Mouse (Mus musculus): Measurements from ENCODE around the gene 9130023H24Rik. TPM values are rescaled to one million over a fixed set of nuclear protein-coding genes. Genes with fewer than 3 reads are reported as not detected.

The 9130023H24Rik gene
- total RNA-seq (2021) (1 to 10 TPM; 5.1 to 8.7 TPM), polyA plus RNA-seq (2012; rRNA removed) (1.4 TPM in 2 replicates)
- long read RNA-seq, partial matches to known transcripts, result 0 of 3 reads
- long read RNA-seq, other reads (novel, unspliced or antisense), result 0 of 3 reads

DNA sequence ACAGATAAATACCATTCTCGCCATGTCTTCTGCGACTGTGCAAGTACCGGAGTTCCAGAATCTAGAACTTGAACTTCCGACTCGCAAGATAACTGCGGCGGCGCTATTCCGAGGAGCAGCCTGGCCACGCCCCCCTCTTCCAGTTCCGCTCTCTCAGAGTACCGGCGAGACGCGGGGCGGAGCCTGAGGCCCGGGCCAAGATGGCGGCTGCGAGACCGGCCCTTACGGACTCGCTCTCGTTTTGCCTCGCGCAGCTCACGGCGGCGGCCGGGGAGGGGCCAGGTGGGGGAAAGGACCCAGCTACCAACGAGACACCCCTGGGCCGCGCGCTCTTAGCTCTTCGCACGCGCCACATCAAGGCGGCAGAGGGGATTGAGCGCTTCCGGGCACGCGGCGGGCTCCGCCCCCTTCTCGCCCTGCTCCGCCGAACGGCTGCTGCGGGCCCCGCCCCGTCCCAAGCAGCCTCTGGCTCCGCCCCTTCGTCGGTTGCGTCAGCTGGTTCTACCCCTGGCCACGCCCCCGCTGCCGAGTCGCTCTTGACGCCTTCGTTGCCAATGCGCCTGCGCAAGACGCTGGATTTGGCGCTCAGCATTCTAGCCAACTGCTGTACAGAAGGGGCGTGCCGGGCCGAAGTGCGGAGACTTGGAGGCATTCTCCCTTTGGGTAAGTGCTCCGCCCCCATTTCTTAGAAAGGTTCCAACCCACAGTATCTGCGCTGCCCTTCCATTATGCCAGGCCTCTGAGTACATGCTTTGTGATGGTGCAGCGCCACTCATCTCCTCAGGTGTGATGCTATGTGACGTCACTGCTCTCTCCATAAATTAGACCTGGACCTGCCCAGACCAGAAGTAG is at the start of gene 9130023H24Rik:
TSS of gene 9130023H24Rik (minus strand) at position 105 of the 852 bp plus-strand sequence.
- peak; percentile 100 for DNase-seq

DNA sequence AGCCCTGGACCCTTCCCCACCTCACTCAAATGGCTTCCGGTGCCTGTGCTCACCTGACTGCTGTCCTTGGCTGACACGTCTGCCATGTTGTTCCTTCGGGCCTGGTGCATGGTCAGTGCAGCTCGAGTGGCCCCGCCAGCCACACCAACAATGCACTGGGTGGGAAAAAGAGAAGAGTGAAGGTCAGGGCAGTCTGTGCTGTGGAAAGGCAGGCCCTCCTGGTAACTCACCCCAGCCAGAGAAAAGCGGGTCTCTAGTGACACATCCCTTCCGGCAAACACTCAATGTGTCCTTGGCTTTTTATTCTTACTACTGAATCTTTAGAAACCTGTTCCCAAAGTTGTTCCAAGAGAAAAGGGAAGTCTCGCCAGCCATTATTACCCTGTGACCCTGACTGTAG is 47.2 kb upstream of the 9130023H24Rik start:
- DNase-seq, result no peak

DNA sequence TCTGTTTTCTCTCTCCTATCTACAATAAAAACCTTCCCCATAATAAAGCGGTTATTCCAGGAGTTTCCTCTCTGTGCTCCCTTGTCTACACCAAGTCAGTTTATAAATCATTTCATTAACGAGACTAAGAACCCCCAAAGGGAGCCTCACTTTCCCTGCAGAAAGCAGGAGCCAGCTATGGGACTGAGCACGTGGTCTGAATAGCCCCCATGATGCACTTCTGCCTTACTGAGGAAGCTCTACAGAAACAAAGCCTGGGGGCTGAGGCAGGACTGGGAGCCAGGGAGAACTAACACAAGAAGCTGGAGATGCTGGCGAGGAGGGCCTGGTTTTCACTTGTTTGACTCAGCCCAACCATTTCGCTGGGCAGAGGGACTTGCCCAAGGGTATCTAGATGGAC is 46.2 kb upstream of the 9130023H24Rik start:
- DNase-seq, result no peak

DNA sequence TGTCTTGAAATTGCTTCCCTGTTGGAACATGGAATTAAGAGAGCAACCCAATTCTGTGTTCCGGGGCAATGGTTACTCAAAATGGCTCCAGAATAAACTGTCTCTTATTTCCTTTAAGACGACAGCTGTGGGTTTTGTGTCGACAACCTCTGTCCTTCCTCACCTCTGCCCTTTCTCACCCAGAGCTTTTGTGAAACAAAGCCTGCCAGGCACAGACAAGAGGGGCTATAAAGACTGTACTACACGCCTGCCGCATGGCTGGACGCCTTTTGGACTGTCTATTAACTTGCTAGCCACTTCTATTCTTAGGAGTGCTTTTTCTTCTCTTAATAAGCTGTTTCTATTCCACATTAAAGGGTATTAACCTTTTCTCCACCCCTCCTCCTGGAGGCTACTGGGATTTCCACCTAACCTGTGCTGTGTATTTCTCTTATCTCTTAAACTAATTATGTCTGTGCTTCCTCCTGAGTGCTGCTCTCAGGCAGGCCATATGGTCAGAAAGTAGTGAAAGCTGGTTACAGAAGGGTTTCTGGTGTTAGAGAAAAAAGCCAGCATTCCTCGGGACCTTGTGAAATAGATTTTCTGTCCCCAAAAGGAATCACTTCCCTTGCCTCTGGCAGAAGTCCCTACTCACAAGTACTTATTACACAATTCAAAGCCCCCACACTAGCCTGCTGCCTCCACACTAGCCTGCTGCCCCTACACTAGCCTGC is 44.9 kb upstream of the 9130023H24Rik start:
- DNase-seq, result no peak

DNA sequence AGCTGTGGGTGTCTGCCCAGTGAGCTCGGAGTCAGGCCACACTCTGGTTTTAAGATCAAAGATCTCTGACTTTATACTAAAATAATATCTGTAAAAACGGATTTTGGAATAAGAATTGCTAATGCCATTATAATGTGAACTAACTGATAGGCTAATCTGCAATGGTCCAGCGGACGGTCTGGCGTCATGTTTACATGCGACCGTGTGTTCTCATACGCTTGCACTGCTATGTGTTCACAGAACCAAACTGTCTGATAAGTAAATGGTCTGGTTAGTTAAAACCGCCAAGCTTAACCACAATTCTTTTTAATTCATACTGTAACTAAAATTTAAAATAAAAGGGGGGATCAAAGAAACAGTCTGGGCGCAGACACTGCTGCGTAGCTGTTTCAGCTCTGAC is 43.9 kb upstream of the 9130023H24Rik start:
- DNase-seq, result no peak

DNA sequence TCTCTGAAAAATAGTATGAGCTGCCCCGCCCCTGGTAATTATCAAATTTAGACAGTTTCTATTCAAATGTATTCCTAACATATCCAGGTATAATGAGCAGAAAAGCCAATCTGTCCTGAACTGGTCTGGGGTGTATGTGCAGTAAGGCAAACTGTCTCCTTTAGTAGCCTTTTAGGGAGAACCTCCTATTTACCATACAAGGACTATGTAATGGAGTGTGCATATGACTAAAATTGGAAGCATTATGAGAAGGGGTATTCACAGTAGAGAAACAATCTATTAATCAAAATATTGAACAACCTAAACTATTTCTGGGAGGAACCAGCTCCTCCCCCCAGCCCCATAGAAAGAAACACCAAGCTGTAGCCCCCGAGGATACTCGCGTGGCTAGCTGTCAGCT is 41.9 kb upstream of the 9130023H24Rik start:
- no peak for DNase-seq

DNA sequence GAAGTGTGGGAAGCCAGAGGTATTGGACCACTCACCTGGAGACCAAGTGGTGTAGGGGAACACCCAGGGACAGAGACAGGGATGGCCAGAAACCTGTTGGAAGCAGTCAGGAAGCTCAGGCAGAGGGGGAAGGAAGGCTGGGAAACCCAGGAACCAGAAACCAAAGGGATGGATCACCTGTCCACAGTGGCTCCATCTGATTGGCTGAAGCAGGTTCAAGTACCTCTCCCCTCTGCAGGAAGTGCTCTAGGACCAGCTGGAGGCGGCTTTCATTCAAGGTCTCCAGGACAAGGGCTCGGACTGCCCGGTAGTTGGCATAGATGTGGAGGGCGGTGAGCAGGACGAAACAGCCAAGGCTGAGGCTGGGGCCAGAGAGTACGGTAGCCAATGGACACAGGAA is 38.2 kb upstream of the 9130023H24Rik start:
- peak; percentile 33 for DNase-seq

DNA sequence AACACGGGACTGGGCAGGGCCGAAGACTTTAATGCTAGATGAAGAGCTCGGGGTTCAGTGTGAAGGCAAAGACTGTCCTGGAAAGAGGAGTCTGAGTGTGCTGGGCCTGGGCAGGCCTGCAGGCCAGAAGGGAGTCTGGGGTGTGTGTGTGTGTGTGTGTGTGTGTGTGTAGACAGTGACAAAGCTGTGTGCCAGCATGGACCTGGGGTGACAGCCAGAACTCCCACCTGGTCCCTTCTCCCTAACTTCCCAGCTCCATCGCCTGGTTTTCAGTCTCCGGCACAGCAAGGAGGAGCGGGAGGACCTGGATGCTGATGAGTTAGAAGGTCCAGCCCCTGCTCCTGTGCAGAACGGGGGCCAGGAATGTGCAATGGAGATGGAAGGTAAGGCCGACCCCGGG is 33.7 kb upstream of the 9130023H24Rik start:
- DNase-seq, result no peak

DNA sequence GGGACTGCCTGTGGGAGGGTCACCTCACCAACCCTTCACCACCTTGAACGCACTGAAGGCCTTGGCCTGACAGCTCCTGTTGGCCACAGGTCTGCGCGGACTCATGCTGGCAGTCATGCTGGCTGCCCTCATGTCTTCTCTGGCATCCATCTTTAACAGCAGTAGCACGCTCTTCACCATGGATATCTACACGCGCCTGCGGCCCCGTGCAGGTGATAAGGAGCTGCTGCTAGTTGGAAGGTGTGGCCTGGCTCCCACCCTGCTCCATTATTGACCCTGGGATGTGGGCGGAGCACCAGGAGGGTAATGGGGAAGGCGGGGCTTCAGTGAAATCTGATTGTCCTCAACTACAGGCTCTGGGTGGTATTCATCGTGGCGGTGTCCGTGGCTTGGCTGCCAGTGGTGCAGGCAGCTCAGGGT is 32.6 kb upstream of the 9130023H24Rik start:
- DNase-seq, result no peak

DNA sequence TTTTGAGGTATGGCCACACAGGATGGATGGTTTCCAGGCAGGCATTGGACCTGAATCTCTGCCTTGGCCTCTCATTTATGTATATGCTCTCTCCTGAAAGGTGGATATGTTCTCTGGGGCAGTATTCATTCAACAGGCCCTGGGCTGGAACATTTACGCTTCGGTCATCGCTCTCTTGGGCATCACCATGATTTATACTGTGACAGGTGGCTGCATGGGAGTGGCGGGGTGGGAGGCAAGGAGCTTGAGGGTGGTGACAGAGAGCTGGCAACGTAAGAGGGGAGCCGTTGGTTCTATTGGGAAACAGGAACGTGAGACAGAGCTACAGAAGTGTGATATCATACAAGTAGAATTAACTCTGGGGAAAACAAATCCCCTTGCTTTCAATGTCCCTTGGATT is 30.0 kb upstream of the 9130023H24Rik start:
- no peak for DNase-seq

DNA sequence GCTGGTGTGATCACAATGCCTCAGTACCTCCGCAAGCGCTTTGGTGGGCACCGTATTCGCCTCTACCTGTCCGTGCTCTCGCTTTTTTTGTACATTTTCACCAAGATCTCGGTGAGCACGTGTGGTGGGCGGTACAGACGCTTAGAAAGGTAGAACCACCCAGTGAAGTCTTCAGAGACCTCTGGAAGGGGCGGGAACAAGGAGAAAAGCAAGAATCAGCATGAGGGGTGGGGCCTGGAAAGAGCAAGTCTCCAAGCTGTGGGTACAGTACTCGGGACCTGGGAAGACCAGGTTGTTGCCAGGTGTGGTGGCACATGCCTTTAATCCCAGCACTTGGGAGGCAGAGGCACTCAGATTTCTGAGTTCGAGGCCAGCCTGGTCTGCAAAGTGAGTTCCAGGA is 29.6 kb upstream of the 9130023H24Rik start:
- DNase-seq, result no peak

DNA sequence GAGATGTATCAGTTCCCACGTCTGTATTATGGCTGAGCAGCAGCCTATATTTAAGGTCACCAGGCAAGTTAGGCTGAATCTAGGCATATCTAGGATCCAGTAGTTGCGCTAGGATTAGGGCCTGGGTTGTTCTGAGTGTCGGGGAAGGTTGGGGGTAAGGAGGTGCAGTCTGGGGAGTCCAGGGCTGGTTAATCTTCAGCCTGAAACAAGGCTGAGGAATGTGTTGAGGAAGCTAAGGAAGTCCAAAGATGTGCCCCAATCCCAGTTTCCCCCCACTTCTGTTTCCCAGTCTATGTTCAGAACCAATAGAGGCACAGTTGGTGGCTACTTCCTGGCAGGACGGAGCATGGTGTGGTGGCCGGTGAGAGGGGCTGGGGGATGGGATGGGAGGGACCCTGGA is 28.2 kb upstream of the 9130023H24Rik start:
- DNase-seq, result no peak

DNA sequence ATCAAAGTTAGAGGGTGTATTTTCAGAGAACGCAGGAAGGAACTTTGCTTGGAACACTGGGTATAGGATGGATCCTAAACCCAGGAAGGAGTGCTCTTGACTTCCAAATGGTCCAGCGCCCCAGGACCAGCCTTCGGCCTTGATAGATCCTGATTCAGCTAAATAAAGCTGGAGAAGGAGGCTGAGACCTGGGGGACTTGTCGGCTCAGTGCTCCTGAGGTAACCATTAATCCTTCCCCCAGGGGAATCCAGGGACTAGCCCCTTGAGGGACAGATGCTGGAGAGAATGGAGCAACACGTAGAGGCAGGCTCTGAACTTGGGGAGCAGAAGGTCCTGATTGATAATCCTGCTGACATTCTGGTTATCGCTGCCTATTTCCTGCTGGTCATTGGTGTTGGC is 27.6 kb upstream of the 9130023H24Rik start, which contains the start of gene Slc5a2:
TSS of gene Slc5a2 (plus strand) at position 247 of the 400 bp plus-strand sequence.
- DNase-seq, result no peak

DNA sequence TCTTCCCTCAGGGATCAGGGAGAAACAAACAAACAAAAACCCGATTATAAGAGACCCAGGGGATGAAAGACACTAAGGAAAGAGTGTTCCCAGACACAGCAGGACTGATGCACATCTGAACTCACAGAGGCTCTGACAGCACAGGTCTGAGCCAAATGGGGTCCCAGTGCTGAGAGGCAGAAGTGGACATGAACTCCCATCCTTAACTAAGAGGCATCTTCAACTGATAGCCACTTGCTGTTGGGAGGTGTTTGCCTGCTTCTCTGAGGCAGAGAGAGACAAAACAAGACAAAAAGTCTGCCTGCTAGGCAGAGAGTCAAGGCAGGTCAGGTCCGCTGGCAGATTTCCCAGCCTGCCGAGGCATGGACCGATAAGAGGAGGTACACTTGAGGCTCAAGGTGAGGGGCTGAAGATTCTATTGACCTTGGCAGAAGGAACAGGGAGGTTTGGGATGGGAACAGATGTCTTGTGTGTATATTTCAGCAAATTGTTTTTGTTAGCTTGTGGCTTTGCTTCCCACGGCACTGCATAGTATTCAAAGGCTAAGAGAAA is 19.0 kb upstream of the 9130023H24Rik start:
- DNase-seq, result peak; percentile 41

DNA sequence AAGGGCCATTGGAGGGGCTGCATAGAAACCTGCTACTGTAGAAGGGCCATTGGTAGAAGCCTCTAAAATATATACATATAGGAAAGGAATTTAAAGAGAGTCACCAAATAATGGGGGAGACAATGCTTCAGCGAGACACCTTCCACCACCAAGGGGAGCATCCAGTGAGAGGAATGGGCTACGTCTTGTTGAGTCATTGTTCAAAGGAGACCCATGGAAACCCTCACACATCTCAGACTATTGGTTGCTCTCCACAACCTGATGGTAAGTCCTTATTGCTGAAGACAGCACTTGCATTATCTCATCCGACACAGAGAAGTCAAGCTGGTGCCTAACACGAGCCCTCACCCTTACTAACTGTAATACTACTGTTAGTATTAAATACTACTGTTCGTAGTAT is 17.9 kb upstream of the 9130023H24Rik start:
- DNase-seq, result no peak

DNA sequence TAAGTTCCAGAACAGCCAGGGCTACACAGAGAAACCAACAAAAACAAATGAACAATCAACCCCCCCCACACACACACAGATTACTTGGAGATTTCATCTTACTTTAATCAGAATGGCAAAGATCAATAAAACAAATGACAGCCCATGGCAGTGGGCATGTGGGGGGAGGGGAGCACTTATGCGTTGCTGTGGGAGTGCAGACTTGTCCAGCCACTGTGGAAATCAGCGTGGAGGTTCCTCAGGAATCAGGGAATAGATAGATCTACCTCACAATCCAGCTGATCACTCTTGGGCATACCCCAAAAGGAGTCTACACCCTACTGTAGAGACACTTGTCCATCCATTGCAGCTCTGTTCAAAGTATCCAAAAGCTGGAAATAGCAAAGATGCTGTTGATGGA is 17.1 kb upstream of the 9130023H24Rik start:
- no peak for DNase-seq

DNA sequence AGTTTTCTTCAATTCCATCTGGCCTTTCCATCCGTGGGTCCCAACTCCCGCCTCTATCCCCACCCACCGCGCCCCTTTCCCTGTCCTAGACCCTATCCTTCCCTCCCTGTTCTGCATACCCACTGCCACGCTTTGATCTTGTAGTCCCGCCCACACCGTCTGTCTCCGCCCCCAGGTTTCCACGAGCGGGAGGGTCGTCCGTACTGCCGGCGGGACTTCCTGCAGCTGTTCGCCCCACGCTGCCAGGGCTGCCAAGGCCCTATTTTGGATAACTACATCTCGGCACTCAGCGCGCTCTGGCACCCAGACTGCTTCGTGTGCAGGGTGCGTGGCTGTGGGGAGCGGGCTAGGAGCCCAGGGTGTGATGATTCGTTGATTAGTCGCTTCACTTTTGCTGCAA is 14.8 kb upstream of the 9130023H24Rik start:
- DNase-seq, result no peak

DNA sequence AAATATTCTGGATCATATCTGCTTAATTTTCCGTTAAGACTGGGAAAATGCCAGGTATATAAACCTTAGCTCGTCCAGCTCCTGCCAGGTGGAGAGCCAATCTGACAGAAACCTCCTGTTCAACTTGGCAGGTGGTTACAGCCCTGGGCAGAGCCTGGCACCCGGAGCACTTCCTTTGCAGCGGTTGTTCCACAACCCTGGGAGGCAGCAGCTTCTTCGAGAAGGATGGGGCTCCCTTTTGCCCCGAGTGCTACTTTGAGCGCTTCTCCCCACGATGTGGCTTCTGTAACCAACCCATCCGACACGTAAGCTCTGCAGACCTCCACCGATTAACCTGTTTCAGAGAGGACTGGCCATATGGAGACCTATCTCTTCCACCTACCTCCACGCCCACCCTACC is 14.1 kb upstream of the 9130023H24Rik start:
- DNase-seq, result no peak

DNA sequence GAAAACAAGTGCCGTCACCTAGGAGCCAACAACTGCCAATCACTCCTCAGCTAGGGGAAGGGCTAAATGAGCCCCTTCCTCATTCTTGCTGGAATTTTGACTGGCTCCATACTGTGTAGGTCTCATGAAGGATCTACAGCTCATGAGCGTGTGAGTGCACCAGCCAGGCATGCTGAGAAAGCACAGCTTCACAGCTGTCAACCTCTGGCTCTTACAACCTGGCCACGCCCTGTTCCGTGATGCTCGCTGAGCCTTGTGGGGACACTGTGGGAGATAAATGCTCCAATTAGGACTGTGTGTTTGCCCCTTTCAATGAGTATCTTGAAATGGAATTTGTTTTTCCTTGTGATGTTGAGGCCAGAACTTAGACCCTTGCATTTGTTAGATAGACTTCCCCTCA is 12.2 kb upstream of the 9130023H24Rik start:
- DNase-seq, result no peak

DNA sequence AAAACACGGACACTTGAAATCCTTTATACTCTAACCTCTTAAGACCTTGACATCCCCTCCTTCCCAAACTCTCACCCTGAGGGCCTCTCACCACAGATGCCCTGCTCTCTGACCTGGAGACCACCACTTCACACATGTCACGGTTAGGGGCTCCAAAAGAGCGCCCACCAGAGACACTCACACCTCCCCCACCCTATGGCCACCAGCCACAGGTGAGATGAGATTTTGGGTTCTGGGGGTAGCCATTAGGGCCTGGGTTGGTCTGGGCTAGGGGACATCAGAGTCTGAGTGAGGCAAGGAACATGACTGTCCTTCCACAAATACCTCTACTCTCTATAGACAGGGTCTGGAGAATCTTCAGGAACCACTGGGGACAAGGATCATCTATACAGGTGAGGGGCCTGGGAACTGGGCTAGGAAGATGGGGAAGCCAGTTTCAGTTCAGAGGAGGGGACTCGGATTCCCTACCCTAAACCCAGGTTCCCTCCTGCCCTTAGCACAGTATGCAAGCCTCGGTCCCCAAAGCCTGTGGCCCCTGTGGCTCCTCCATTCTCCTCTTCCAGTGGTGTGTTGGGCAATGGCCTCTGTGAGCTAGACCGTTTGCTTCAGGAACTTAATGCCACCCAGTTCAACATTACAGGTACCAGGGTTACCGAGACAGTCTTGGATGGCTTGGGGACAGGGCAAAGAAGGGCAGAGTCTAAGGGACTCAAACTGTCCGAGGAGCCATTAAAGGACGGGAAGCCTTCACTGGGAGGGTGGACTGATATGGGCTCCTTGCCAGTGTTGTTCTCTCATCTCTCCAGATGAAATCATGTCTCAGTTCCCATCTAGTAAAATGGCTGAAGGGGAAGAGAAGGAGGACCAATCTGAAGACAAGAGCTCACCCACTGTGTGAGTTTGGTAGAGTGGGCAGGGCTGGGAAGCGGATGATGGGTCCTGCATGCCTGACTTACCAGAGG is 10.5 kb upstream of the 9130023H24Rik start:
- no peak for DNase-seq

DNA sequence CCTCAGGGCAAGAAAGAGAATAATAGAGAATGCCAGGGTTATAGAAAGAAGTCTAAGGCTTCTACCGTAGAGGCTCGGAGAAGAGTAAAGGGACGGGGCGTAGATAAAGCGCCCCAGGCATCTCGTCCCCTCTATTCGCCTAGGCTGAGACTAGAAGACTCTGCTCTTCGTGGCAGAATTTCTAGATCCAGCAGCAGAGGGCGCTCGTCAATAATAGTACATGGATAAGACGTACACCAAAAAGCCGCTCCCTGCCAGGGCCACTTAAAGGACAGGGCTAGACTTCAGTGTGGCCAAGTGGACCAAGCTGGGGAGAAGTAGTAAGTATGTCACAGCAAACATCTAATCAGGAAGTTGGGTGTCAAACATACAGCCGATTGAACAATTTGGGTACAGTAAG is 9.6 kb upstream of the 9130023H24Rik start:
- peak; percentile 85 for DNase-seq
